Mouse (Mus musculus) intestine, embryonic 16.5 days (tissue): Measurements from ENCODE around the gene Phlda2. TPM values are rescaled to one million over a fixed set of nuclear protein-coding genes. Genes with fewer than 3 reads are reported as not detected.
"Not testable (repeated sequence)": the region's sequence is repeated elsewhere in the genome, so short reads cannot be mapped to it uniquely, and the experiment has no call there.

Experiments
- ATAC-seq: fragments of 200-750 bp; cut with Nextera tagmentation; 2 replicates; pipeline ENCODE4 v1.8.0; 2017; ENCODE audit warnings: moderate TSS enrichment, moderate library complexity
- H3K27ac ChIP-seq: fragments of 300-500 bp; sonication (generic); 2 replicates; pipeline ENCODE4 v1.5.1; 2014; ENCODE audit warnings: mild to moderate bottlenecking, low read length
- H3K27me3 ChIP-seq: fragments of 300-500 bp; sonication (generic); replicated peaks from 2 replicates; pipeline ENCODE4 v1.6.1; 2014; ENCODE audit warnings: low read length, control low read depth, mixed read lengths; ENCODE audit not compliant: control insufficient read depth, insufficient read depth
- H3K36me3 ChIP-seq: fragments of 300-500 bp; sonication (generic); 2 replicates; pipeline ENCODE4 v1.6.1; 2014; ENCODE audit warnings: low read length, control low read depth; ENCODE audit not compliant: control insufficient read depth, insufficient read depth
- H3K4me1 ChIP-seq: fragments of 300-500 bp; sonication (generic); 2 replicates; pipeline ENCODE4 v1.6.1; 2014; ENCODE audit warnings: low read length, control low read depth, mixed read lengths; ENCODE audit not compliant: control insufficient read depth, insufficient read depth
- H3K4me2 ChIP-seq: fragments of 300-500 bp; sonication (generic); 2 replicates; pipeline ENCODE4 v1.6.1; 2014; ENCODE audit warnings: low read depth, low read length, control low read depth
- H3K4me3 ChIP-seq: fragments of 300-500 bp; sonication (generic); 2 replicates; pipeline ENCODE4 v1.5.1; 2014; ENCODE audit warnings: mild to moderate bottlenecking, low read length
- H3K9ac ChIP-seq: fragments of 300-500 bp; sonication (generic); 2 replicates; pipeline ENCODE4 v1.6.1; 2014; ENCODE audit warnings: low read depth, low read length
- H3K9me3 ChIP-seq: fragments of 300-500 bp; sonication (generic); 2 replicates; pipeline ENCODE4 v1.6.1; 2016; ENCODE audit warnings: low read length, control low read depth; ENCODE audit not compliant: control insufficient read depth
- WGBS: fragments of 180-500 bp; shearing (Covaris S2); extraction: QIAGEN DNeasy Blood & Tissue Kit; methylation state at CpG from one replicate; pipeline ENCODE4 v1.1.7; 2014; 5-methylcytosine and 5-hydroxymethylcytosine counted together
- polyA plus RNA-seq: library from polyadenylated mRNA; unstranded; fragments of >200 nt; fragmentation: Nextera tagmentation; extraction: Ambion mirVana; gene quantifications from 2 replicates; pipeline ENCODE4 v1.2.1, GENCODE M21; 2015

Phlda2 gene
- polyA plus RNA-seq = 11.7 and 16.1 TPM in 2 replicates

- peak within 1 kb of the TSS; percentile 61 for H3K9ac ChIP-seq
- peak; percentile 50 for ATAC-seq
- H3K27me3 ChIP-seq = peaks cover 22% of the 10 kb centered on the region
- 3% methylated on average over 51 of the region's 51 CpGs for WGBS
- no peaks in the 10 kb centered on the region for H3K9me3 ChIP-seq
- H3K4me3 ChIP-seq = peak within 1 kb of the TSS; percentile 52
- peak within 1 kb of the TSS; percentile 84 for H3K4me2 ChIP-seq
- H3K27ac ChIP-seq = no peak within 1 kb of the TSS
- peaks cover 19% of the 10 kb centered on the region for H3K4me1 ChIP-seq
- no peaks in the 10 kb centered on the region for H3K36me3 ChIP-seq
Observed at GRCm38 (mm10) chr7:143502418-143503200, at the start of gene Phlda2. Phlda2 (minus strand) TSS chr7:143503150.

DNA sequence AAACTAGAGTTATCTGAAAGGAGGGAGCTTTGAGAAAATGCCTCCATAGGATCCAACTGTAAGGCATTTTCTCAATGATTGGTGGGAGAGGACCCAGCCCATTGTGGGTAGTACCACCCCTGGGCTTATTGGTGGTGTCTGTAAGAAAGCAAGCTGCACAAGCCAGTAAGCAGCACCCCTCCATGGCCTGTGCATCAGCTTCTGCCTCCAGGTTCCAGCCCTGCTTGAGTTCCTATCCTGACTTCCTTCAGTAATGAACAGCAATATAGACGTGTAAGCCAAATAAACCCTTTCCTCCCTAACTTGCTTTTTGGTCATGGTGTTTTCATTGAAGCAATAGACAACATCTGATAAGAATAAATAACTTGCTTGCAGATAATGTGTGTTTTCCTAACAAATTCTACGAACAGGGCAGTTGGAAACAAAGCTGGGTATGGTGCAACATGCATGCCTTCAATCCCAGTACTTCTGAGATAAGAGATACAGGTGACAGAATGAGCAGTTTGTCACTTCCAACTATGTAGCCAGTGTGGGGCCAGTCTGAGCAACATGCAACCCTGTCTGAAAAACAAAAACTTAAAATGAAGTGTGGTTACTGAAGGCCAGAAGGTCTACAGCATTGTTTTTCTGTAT is 46.8 kb upstream of the Phlda2 start:
- H3K4me2 ChIP-seq = peak overlapping the region; percentile 68
- ATAC-seq = peak; percentile 7
- H3K9me3 ChIP-seq = no peaks in the 10 kb centered on the region
- peak overlapping the region; percentile 90 for H3K4me3 ChIP-seq
- 27% methylated on average over 2 of the region's 2 CpGs for WGBS
- peak overlapping the region; percentile 77 for H3K9ac ChIP-seq
- H3K36me3 ChIP-seq = 0 out of 2 replicates have a peak, but pooled peaks cover 4% of the 10 kb centered on the region
- peaks cover 15% of the 10 kb centered on the region for H3K4me1 ChIP-seq
- no peaks in the 10 kb centered on the region for H3K27me3 ChIP-seq
- H3K27ac ChIP-seq = peak overlapping the region; percentile 96

DNA sequence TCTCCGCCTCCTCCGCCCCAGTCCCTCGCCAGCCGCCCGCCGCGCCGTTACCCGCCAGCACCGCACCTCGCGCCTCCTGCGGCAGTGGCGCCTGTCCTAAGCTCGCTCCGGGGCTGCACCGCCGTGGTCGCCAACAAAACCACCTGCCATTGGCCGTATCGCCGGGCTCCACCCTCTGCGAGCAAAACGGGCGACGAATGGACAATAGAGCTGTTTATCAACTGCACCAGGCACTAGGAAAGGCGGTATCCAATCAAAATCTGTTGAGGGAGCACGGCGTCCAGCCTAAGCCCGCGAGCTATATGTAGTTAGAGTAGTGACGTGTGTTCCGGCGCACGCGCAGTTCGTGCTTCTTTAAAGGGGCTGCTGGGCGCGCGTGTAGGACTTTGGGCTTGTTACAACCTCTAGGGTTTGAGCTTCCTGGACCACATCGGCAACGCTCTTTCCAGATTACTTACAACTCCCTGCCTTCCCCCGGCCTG is 46.1 kb upstream of the Phlda2 start, which contains the start of gene Nap1l4:
Gene Nap1l4, minus strand, starts transcription at position 131 of the 482 bp plus-strand sequence.
- under 1% methylated on average over 43 of the region's 43 CpGs for WGBS
- H3K4me2 ChIP-seq = peak within 1 kb of the TSS; percentile 68
- H3K4me3 ChIP-seq = peak within 1 kb of the TSS; percentile 90
- H3K27me3 ChIP-seq = no peaks in the 10 kb centered on the region
- H3K9ac ChIP-seq = peak within 1 kb of the TSS; percentile 96
- no peaks in the 10 kb centered on the region for H3K36me3 ChIP-seq
- peak; percentile 98 for ATAC-seq
- peaks cover 15% of the 10 kb centered on the region for H3K4me1 ChIP-seq
- no peaks in the 10 kb centered on the region for H3K9me3 ChIP-seq
- peak within 1 kb of the TSS; percentile 96 for H3K27ac ChIP-seq

DNA sequence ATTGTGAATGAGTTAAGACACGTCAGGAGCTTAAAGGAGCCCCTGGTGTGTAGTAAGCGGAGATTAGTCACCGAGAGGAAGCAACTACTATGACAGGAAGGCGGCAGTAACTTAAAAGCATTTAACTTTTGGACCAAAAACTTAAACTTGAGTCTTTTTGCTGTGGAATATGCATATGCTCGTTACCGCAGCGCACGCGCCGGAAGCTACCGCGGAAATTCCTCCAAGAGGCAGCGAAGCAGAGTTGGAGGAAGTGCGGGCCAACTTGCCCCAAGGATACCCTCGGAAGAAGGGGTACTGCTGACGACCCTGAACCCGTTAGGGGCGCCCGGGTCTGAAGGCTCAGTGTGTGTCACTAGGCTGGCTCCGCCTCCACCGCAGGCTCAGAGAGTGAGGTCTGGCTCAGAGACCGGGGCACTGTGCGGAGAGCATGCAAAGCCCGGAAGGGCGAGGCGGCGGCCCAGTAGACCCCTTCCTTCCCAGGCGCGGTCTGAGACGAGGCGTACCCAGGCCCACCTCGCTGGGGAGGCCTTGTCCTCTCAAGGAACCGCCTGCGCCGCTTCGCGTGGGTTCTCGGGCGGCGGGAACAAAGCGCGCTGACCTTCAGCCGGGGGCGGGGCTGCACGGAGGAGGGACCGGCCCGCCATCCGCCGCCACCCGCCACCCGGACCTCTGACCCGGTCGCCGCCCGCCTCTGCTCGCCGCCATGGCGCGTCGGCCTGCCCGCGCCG is 45.4 kb upstream of the Phlda2 start:
- Histone ChIP-seq H3K4me2 (peak overlapping the region; percentile 67), H3K27me3 (no peaks in the 10 kb centered on the region), H3K9ac (peak overlapping the region; percentile 96), H3K9me3 (no peaks in the 10 kb centered on the region), H3K4me1 (peaks cover 18% of the 10 kb centered on the region), H3K27ac (peak overlapping the region; percentile 96), H3K4me3 (peak overlapping the region; percentile 90), H3K36me3 (no peaks in the 10 kb centered on the region)
- under 1% methylated on average over 63 of the region's 63 CpGs for WGBS
- peak; percentile 87 for ATAC-seq

GRCm38 (mm10) chr7:143546554-143546953 is 43.6 kb upstream of the Phlda2 start:
- no peak overlapping the region for H3K4me3 ChIP-seq
- no peaks in the 10 kb centered on the region for H3K36me3 ChIP-seq
- H3K9ac ChIP-seq = no peak overlapping the region
- peaks cover 21% of the 10 kb centered on the region for H3K4me1 ChIP-seq
- H3K9me3 ChIP-seq = no peaks in the 10 kb centered on the region
- no peak for ATAC-seq
- no peak overlapping the region for H3K4me2 ChIP-seq
- H3K27ac ChIP-seq = no peak overlapping the region
- no peaks in the 10 kb centered on the region for H3K27me3 ChIP-seq
- 30% methylated on average over 2 of the region's 2 CpGs for WGBS

DNA sequence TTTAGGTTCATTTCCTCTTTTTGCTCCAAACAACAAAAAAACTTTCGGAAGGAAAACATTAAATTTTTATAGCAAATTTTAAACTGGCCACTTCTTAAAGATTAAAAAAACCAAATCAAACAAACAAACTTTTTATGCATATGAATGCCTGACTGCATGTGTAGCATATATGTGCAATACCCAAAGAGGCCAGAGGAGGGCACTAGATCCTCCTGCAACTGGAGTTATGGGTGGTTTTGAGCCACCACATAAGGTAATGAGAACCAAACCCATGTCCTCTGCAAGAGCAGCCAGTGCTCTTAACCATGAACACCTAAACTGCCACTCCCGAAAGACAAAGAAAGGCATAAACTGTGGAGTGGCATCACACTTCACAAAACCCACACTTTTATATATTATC is 41.4 kb upstream of the Phlda2 start:
- ATAC-seq = no peak
- no peak overlapping the region for H3K9ac ChIP-seq
- 93% methylated on average over 2 of the region's 2 CpGs for WGBS

GRCm38 (mm10) chr7:143538671-143539070 is 35.7 kb upstream of the Phlda2 start:
- 76% methylated on average over 1 of the region's 1 CpGs for WGBS
- H3K36me3 ChIP-seq = peaks cover 18% of the 10 kb centered on the region

More for the DNA sequence above, 41.4 kb upstream of the Phlda2 start:
- no peak overlapping the region for H3K27ac ChIP-seq
- H3K36me3 ChIP-seq = no peaks in the 10 kb centered on the region; the same call in 1 of the 2 replicates
- H3K4me2 ChIP-seq = no peak overlapping the region
- no peak overlapping the region for H3K4me3 ChIP-seq
- H3K27me3 ChIP-seq = no peaks in the 10 kb centered on the region
- peaks cover 17% of the 10 kb centered on the region for H3K4me1 ChIP-seq
- no peaks in the 10 kb centered on the region for H3K9me3 ChIP-seq

DNA sequence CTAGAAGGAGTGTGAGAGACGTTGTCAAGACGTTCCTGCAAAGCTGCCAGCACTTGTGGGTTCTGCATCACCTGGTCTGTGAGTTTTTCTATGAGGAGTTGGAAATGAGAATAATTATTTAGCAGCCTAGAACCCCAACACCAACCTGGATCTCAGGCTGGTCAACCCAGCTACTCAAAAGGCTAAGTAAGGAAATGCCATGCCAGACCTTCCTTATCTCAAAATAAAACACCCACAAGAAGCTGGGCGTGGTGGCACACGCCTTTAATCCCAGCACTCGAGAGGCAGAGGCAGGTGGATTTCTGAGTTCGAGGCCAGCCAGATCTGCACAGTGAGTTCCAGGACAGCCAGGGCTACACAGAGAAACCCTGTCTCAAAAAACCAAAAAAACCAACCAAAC is 35.3 kb upstream of the Phlda2 start:
- not testable (repeated sequence) for ATAC-seq, H3K4me2 ChIP-seq, H3K27ac ChIP-seq, H3K27me3 ChIP-seq, H3K9ac ChIP-seq, H3K4me3 ChIP-seq, H3K9me3 ChIP-seq, H3K4me1 ChIP-seq
- 82% methylated on average over 6 of the region's 6 CpGs for WGBS
- H3K36me3 ChIP-seq = peaks cover 18% of the 10 kb centered on the region

More at GRCm38 (mm10) chr7:143538671-143539070, 35.7 kb upstream of the Phlda2 start:
- Histone ChIP-seq H3K4me1 (peaks cover 4% of the 10 kb centered on the region; the same call in 1 of the 2 replicates), H3K4me3 (no peak overlapping the region), H3K4me2 (no peak overlapping the region), H3K9me3 (no peaks in the 10 kb centered on the region), H3K27me3 (no peaks in the 10 kb centered on the region), H3K27ac (no peak overlapping the region), H3K9ac (no peak overlapping the region)
- ATAC-seq = no peak

GRCm38 (mm10) chr7:143536251-143536650 is 33.3 kb upstream of the Phlda2 start:
- ATAC-seq = no peak
- Histone ChIP-seq H3K4me2 (no peak overlapping the region), H3K27me3 (no peaks in the 10 kb centered on the region), H3K4me1 (no peaks in the 10 kb centered on the region), H3K27ac (no peak overlapping the region), H3K9ac (no peak overlapping the region), H3K4me3 (no peak overlapping the region), H3K36me3 (peaks cover 23% of the 10 kb centered on the region), H3K9me3 (no peaks in the 10 kb centered on the region)
- 82% methylated on average over 3 of the region's 3 CpGs for WGBS
